In the genomic region with DNA sequence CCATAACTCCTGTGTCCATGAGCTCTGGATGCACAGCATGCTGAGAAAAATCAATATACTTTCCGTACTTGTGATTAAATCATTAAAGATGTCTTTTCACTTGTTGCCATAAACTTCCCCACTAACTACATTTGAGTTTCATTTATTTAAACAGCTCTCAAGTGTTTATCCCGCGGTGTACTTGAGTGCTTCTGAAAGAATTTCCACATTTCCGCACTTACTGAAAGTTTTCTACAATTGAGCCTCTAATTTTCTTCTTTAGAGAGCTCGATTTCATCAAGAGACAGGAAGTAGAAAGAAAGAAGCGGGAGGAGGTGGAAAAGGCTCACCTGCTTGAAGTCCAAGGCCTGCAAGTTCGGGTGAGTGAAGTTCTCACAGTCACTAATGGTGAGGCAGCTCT, we compare ENCODE assay signal across 17 mouse cellular contexts.
"Had no signal": no experiment of that assay in that cellular context is flagged by ENCODE, and none has a peak within 500 bp of the region (broad histone marks: within the 10 kb centered on the region; RNA-seq: fewer than 3 reads in every experiment).

No protein-coding gene starts in this region.

- H3K9ac ChIP-seq: liver, embryonic 12.5 days; liver, embryonic 14.5 days; lung, embryonic 14.5 days; midbrain, embryonic 12.5 days; neural tube, embryonic 12.5 days had no signal

- ATAC-seq: liver, embryonic 12.5 days; midbrain, embryonic 16.5 days had no signal

- H3K36me3 ChIP-seq: neural tube, embryonic 12.5 days had no signal

- H3K4me3 ChIP-seq: liver, embryonic 12.5 days; midbrain, embryonic 10.5 days; midbrain, embryonic 12.5 days; myocyte; neural tube, embryonic 12.5 days had no signal

- H3K27me3 ChIP-seq: liver, embryonic 12.5 days; midbrain, embryonic 12.5 days; neural tube, embryonic 12.5 days had no signal

- DNase-seq: lung, embryonic 14.5 days; midbrain, embryonic 14.5 days; retina, postnatal 1 day; right cerebral cortex, adult 18-20 months; right cerebral cortex, postnatal 25 days; right cerebral cortex, postnatal 4 days; spleen, adult 18-20 months; thymus, adult 18-20 months; thymus, postnatal 14 days; thymus, postnatal 36 days had no signal

- H3K9me3 ChIP-seq: liver, embryonic 12.5 days; midbrain, embryonic 10.5 days; midbrain, embryonic 12.5 days; neural tube, embryonic 12.5 days had no signal

- H3K27ac ChIP-seq: liver, embryonic 12.5 days; liver, embryonic 14.5 days; midbrain, embryonic 12.5 days; neural tube, embryonic 12.5 days had no signal

- H3K4me2 ChIP-seq: liver, embryonic 12.5 days; lung, embryonic 14.5 days; midbrain, embryonic 12.5 days; neural tube, embryonic 12.5 days had no signal
